Mouse (Mus musculus) CD4-positive helper T cell, adult 2 months (primary cell): ENCODE data around the gene Pde8b.

ENCODE experiments used
- DNase-seq: peaks from one replicate; pipeline ENCODE4 v3.0.0-alpha.2; 2012; ENCODE audit warnings: low read depth, missing footprints, low spot score

Gene Pde8b

DNA sequence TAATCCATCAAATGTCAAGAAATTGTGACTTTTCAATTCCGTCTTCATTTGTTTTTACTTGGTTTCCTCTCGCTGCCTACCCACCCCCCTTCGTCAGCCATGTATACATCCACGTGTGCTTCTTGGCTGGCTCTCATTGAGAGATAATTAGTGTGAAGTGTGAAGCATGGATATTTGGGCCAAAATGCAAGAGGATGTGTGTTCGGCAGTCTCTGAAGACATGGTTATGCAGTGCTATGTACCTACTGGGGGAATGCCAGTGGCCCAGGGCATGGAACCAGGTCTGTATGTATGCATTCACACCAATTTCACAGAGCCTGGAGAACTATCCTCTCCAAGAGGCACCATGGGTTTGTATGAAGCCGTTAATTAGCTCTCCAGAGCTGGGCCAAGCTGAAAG, 219.3 kb downstream of the Pde8b start:
- DNase-seq = no peak

DNA sequence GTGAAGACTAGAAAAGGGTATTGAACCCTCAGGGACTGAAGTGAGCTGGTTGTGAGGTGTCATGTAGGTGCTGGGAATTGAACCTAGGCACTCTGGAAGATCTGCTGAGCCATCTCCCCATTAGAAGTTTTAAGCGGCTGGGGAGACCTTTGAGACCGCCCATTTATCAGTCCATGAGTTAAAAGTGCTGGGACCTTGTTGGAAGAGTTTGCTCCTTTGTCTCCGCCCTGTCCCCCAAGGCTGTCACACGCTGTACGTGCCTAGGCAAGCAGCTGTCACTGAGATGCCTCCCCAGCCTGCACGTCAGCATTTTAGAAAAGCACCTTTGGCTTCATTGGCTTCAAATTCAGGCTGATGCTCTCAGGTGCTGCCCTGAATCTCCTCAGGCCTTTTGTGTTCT, 229.9 kb downstream of the Pde8b start:
- DNase-seq = no peak

DNA sequence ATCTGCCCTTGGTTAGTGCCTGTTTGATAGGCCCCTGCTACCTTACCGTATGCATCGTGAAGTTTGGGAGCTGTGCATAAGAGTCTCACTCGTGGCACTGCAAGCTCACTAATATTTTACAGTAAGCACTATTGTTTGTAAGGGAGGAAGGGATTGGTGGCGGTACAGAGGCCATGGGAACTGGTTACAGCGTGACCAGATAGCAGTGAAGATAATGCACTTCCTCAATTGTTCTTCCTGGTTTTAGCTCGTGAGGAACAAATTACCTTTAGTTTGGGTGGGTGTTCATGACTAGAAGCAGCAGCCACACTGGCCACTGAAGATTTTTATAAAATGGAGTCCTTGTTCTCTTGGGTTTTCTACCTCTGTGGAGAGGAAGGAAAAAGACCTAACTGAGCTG, 230.8 kb downstream of the Pde8b start:
- no peak for DNase-seq

DNA sequence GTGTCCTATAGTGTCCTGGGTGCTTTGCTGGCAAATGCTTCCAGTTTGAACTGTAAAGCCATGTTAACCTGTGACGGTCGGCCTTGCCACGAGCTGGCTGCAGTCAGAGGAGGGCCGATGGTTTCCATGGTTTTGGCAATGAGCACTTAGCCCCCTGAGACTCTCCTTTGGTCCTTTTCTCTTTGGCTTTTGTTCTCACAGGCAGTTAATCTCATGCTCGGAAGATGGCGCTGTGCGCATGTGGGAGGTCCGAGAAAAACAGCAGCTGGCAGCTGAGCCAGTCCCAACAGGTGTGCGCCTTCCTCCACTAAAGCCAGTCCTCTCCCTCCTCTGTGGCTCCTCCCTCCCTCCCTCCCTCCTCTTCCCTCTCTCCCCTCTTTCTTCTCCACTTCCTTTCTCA, 232.2 kb downstream of the Pde8b start:
- peak; percentile 21 for DNase-seq

- no peak for DNase-seq
These were observed 232.9 kb downstream of the Pde8b start for GRCm38 (mm10) chr13:95017278-95017677.

GRCm38 (mm10) chr13:95011546-95012257, 238.4 kb downstream of the Pde8b start:
- no peak for DNase-seq

DNA sequence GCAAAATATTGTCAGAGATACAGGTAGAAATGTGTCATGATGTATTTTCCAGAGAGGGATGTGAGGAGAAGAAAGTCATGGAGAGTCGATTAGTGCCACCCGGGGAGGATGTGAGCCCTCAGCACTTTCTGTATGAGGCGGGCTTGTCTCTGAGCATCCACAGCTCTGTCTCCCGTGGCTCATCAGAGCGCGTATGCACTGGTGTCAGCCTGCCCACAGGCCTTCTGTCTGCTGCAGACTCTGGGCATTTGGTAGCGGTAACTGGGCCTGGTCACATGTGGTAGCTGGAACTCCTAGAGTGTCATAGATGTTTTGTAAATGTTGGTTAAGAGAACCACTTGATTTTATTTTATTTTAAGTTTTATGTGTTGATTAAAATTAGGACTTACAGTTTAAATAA, 240.9 kb downstream of the Pde8b start:
- DNase-seq = no peak

DNA sequence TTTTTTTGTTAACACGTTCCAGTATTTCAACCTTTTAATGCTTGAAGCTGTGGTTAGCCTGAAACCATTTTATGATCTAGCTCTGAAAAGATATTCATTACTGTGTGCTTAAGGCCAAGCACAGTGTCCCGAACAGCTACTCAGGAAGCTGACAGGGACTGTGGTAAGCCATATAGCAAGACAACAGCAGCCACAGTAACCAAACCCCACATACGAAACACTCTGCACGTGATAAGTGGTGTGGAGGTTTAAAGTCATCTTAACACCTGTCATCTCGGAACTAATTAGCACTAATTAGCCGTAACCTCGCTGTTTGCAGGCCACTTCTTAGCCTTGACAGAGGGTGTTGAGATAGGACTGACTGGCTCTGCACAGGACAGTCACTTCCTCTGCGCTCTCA, 242.9 kb downstream of the Pde8b start:
- peak; percentile 9 for DNase-seq

- DNase-seq = no peak
These were observed 259.6 kb downstream of the Pde8b start for GRCm38 (mm10) chr13:94990516-94990915.

DNA sequence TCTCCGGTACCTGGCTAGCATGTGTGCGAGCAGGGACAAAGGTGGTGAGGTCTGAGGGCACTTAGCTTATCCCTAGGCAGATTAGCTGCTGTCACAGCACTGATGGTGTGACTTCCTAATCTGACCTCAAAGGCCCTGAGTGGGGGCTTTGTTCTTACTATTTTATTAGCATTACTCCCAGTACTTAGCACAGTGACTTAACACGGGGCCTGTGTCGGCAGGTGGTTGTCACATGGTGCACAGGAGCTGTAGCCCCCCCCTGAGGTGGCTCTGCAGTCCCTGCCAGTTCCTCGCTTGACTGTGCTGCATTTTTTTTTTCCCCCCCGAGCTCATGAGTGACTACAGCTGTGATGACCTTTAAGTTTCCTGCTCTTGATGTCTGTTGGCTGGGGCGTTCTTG, 271.1 kb downstream of the Pde8b start:
- DNase-seq = no peak

DNA sequence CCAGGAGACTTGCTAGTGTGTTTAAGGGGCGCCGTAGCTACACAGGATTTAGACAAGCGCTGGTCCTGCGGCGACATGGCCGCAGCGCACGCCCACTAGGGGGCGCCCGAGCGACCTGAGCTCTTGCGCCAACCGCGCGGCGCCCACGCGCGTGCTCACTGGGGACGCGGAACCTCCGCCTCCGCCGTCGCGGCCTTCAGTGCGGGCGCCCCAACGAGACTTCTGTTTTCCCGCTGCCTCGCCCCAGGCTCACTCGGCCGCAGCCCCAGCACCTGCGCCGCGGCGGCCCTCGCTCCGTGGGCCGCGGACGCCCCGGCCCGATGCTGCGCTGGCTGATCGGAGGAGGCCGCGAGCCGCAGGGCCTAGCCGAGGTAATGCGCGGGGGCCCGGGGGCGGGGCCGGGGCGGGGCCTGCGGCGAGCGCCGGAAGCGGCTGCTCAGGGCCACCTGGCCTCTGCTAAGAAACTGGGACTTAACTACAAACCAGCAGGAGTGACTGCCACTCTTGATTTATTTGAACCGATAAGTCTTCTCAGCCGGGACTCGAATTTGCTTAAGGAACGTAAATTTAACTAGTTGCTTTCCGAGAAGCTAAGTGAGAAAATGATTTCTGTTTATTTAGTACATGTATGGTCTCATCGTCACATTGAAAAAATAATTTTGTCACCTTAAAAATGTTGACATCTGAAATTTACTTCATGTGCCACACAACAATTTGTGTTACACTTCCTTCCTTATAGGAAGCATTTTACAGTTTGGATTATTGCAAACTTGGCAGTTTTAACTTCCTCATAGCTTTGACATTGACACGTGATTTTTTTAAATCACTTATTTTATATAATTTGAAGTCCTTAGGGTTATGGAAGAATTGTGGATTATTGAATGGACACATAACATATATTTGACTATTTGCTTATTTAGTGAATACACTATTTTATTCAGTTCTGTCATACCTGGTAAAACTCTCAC, 273.6 kb downstream of the Pde8b start, which contains the start of gene Wdr41:
Wdr41 (plus strand) TSS at position 126 of the 968 bp plus-strand sequence.
- peak; percentile 95 for DNase-seq

- no peak for DNase-seq
These were observed 274.3 kb downstream of the Pde8b start for GRCm38 (mm10) chr13:94975828-94976218.
